Mouse (Mus musculus) v-Abl transformed pro-B cells (cell line): ENCODE data around the gene Abhd4.

ENCODE experiments used
- in situ Hi-C, 2 experiments: fragments of 400-800 bp; cut with MboI; formaldehyde crosslinking; loops; one replicate each; pipeline ENCODE4 v1.15.1; 2025; ENCODE audit not compliant: unreplicated experiment in 2 of 2

Gene Abhd4

DNA sequence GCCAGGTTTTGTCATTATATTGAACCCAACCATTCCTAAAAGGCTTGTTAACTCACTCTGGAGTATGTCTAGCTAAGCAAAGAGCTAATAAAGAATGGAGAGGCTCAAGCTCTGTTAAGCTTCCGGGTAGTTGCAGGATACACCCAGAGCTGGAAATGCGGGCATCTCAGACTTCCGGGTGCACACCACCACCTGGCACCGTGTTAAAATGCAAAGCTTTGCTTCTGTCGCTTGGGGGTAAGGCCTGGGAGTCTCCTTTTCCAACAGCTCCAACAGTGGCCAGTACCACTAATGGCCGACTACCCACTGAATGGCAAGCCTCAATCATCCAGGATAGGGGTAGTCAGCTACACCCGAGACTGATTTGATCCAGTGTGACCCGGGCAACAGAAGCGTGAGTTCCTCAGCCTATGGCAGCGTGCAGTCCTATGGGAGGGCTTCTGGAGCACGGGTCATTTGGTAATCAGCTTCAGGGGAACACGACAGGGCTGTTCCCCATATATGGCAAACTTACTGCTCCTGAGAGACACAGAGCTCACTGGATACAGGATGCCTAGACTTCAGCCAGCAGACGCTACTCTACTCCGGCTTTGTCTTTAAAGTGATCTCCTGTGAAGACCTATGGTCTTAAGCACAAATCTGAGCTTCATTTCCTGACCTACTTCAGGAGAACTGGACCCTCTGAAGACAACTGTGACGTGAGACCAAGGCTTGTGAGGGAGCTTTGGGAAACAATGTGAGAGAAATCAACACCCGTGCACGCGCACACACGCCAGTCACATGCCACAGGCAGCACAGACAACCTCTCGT lies 19.6 kb upstream of the Abhd4 start:
- in situ Hi-C loops: loop anchor here (5.0 to 10.0 kb wide), 3 partner anchors 180 to 223 kb away; partner anchors contain the start of gene Slc7a7 (in 1 of the 2)

DNA sequence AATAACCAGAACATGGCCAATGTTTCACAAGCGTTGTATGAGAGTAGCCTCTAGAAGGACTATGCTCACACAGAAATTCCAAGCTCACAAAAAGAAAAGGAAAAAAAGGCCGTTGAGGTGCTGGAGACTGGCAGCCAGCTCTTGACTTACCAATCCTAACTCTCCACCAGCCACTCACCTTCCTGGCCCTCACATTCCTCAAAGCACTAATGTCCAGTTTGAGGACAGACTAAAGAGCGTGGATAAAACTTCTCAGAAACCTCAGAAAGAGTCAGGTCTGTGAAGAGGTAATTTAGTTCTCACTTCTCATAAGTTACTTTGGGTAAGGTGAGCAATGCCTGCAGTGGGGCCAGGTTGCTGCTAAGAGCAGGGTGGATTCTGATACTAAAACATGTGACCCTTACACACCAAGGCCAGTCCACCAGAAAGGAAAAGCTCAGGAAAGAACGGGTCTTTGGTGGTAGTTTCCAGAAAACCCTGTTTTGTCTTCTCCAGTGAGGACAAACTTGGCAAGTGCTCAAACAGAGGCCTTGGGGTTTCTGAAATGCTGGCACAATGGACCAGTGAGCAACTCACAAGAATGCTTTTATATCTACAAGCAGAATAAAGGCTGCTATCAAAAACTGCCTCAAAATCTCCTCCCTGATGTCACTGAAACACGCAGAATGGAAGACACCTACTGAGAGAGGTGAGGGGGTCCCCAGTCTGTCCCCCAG lies 18.0 kb upstream of the Abhd4 start:
- in situ Hi-C loops: loop anchor here in 1 of 2 experiments (5.0 to 10.0 kb wide), 2 partner anchors 179 to 221 kb away; partner anchors contain the start of gene Slc7a7

DNA sequence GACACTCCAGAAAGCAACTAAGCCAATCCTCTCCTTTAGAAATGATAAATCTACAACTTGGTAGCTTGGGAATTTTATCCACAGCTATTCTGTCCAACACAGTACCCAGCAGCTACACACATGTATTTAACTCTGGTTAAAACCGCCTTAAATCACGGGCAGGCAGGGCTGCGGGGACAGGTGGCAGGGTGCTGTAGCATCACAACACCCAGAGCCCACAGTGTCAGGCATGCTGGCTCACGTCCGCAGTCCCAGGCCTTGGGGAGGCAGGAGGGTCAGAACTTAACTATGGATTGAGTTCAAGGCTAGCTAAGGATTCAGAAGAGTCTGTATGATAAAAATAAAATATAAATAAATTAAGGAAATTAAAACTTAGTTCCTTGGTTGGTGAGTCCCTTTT lies 17.1 kb upstream of the Abhd4 start:
- in situ Hi-C loops: loop anchor here in 1 of 2 experiments (5.0 to 10.0 kb wide), 2 partner anchors 178 to 220 kb away; partner anchors contain the start of gene Slc7a7

DNA sequence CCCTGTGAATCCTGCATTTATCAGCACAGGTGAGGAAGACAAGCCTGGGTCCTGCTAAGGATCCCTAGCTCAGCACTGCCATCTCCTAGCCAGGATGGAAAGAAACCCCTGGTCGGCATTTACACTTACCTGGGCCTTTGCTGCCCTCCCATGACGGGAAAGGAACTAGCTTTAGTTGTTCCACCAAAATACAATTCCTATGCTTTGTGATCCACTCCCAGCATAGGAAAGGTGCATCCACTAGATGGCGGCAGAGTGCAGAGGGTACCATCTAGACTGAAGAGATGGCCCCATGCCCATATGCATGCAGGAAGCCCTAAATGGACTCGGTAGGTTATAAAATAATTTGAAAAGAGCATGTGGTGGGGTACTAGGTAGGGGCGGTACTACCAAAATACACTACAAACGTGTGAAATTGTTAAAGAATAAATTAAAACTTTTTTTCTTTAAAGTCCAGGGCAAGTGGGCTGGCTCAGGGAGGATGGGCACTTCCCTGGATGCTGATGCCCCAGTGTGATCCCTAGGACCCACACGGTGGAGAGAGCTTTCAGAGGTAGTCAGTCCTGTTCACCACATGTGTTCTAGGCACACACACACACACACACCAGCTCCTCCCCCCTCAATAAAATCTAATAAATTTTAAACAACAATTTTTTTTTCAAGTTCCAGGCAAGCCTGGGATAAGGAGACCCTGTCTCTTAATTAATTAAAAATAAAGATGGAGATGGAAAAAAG lies 14.8 kb upstream of the Abhd4 start:
- in situ Hi-C loops: loop anchor here in 1 of 2 experiments (5.0 to 10.0 kb wide), 2 partner anchors 176 to 218 kb away; partner anchors contain the start of gene Slc7a7

DNA sequence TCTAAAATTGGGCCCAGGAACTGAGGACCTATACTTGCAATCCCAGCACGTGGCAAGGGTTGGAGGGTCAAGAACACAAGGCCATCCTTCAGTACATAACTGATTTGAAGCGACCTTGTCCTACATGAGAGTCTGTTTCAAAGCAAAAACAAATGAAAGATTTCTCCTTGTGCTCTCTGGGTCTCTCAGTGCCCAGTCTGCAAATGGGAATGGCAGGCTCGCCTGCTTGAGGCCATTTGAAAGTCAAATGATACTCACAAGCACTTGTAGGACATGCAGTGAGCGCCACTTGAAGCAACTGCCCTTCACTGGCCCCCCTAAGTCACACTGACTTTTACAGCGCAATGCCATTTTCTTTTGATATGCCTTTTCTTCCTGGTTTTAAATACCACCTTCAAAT lies 13.4 kb upstream of the Abhd4 start:
- in situ Hi-C loops: loop anchor here in 1 of 2 experiments (10.0 kb wide), 1 partner anchor 124 kb away; the partner anchor contains the start of gene Oxa1l

DNA sequence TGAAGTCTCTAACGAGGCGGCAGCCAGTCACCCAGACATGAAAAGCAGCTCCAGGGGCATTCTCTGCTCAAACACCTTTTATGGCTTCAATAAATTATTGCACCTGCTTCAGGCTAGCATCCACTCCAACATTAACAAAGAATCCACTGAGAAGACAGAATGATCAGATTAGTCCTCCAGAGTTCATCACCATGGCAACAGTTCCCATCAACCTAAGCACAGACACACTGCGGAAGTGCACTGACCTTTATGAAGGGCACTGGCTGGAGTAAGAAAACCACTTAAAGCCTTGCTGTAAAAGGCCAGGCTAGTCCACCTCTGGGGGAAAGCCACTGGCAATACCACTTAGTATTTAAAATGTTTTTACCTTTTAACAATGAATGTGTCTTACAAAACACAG lies 9.8 kb upstream of the Abhd4 start:
- in situ Hi-C loops: loop anchor here in 1 of 2 experiments (10.0 kb wide), 1 partner anchor 121 kb away; the partner anchor contains the start of gene Oxa1l

DNA sequence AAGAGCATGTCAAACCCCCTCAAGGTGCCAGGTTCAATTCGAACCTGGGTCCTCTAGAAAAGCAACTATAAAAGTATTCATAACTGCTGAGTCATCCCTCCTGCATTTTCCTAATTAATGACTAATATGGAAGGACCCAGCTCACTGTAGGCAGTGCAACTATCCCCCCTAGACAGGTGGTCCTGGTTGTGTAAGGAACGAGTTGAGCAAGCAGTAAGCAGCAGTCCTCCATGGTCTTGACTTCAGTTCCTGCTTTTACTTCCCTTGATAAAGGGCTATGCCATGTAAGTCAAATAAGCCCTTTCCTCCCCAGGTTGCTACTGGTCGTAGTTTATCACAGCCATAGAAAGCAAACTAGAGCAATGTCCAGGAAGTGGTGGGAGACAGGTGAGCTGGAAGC lies 7.8 kb upstream of the Abhd4 start:
- in situ Hi-C loops: loop anchor here in 1 of 2 experiments (10.0 kb wide), 1 partner anchor 119 kb away; the partner anchor contains the start of gene Oxa1l

DNA sequence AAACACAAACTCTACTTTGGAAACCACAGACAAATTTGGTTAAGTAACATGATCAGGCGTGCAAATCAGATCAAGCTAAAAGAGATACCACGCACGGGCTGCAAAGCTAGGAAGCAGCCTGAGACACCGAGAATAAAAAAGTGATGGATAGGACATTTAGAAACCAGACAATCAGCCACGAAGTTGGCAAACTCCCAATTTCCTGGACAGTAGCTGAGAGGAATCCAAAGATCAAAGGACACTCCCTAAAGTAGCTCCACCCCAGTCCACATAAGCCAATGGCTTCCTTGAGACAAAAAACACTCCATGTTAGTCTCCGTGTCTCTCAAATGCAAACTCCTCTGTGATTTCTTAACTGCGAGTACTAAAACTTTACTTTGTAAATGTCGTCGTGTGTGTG lies 4.7 kb upstream of the Abhd4 start:
- in situ Hi-C loops: loop anchor here in 1 of 2 experiments (10.0 kb wide), 1 partner anchor 115 kb away; the partner anchor contains the start of gene Oxa1l

DNA sequence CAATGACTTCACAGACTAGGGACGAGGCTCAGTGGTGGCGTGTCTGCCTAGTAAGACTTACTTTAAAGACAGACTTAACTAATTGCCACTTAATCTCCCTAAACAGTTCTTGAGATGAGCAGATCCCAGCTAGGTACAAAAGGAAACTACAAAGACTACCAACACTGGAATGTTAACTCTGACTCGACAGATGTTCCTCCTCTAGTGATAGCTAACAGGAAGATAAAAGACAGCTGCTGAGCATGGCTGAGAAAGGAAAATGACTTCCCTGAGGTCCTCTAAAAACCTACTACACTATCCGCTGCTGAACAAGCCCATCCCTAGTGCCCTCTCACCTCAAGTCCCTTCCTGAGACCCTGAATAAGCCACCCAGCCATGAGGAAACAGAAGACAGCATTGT lies 3.9 kb upstream of the Abhd4 start:
- in situ Hi-C loops: no loop called here

DNA sequence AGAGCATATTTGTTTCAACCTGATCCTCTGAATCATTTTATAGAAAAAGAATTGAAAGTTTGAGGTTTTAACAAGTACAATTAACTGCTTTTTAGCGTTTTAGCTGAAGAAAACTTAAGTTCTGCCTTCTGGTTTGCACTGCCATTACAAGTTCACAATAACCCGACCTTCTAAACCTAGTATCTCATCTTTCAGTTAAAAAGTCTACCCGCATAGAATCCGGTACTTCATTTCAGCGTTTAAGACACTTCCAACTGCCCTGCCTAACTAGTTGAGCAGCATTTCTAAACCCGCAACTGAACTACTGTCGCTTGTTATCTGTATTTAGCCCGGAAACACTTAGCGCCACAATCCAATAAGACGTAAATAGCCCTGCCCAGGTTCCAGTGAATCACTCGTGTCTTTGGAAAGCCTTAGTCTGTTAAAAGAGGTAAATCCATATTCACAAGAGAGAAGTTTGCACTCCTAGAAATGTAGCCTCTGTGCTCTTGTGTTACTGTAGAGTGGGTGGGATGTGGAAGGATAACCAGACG lies 748 bp downstream of the Abhd4 start:
- in situ Hi-C loops: loop anchor here in 1 of 2 experiments (5.0 kb wide), 1 partner anchor 88 kb away; no protein-coding TSS in a partner anchor

DNA sequence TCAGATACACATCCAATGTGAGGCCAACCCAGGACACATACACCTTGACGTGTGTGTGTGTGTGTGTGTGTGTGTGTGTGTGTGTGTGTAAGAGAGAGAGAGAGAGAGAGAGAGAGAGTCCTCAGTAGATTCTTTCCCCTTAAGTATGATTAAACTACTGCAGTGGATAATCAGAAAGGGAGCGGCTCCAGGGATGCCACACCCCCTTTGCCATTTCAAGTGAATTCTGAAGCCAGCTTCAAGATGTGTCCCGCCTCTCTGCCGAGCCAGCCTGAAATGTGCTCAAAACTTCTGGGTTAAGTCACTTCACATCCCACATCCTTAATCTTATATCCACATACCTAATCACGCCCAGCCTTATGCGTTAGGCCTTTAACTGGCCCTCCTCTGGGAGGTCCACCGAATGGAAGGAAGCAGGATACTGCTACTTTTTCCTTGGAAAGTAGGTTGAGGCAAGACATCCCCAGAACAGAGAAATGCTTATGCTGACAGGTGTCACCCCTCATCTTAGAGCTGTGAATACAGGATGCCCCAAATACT lies 4.2 kb downstream of the Abhd4 start:
- in situ Hi-C loops: loop anchor here in 1 of 2 experiments (5.0 kb wide), 1 partner anchor 84 kb away; no protein-coding TSS in a partner anchor

DNA sequence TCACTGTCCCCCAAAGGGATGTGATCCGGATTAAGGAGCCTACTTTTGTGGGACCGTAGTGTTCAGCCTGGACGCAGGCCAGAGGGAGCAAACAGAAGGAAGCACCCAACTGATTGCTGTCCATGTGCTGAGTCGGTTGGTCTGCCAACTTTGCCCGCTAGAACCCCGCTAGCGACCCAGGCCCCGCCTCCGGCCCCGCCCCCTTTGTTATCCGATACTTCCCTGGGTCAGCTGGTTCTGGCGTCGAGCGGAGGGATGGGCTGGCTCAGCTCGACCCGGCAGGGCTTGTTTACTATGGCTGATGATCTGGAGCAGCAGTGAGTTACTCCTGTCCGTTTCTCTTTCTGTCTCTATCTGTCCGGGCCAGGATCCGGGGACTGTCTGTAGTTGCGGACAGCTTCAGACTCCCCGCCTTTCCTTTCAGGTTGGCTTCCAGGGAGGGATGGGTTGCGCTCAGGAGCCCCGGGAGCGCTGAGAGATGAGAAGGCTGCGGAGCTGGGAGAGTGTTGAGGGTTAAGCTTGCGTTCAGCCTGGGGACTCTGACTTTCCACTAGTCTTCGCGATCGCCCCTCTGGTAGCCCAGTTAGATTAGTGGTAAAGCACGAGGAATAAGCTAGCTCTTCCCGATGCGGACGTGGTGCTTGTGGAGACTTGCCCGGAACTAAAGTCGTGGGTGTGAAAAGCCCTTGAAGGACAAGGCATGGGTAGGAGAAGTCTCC lies 5.2 kb downstream of the Abhd4 start:
- in situ Hi-C loops: loop anchor here in 1 of 2 experiments (5.0 kb wide), 1 partner anchor 83 kb away; no protein-coding TSS in a partner anchor

DNA sequence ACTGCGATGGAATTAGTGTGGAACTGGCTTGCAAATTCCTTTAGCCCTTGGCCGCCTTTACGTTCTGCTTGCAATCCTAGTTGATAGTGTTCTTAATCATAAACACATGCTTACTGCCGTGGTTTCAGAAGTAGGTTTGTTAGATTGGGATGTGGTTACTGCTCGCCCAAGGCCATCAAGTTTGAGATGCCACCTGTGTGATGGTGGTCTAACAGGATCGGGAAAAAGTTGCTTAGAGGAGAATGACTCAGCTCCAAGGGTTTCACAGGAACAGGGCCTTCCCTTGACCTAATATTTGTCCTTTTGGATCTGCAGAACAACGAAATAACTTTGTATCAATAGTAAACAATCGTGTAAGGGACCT lies 5.7 kb downstream of the Abhd4 start:
- in situ Hi-C loops: loop anchor here in 1 of 2 experiments (5.0 kb wide), 1 partner anchor 83 kb away; no protein-coding TSS in a partner anchor

DNA sequence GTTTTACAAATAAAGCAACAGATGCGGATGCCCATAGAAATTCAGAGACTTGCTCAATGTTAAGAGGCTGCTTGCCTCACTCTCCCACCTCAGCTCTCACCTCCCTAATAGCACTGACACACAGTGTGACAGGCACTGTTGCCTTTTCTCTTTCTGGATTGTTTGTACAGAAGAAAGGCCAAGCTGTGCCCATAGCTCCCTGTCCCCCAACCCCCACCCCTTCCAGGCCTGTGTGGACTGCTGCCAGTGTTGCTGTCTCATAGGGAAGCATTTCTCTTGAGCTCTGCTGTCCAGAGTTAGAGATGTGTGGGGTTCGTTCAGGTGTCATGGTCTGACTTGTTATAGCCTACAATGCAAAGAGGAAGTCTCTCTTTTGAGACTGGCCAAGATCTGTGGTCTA lies 6.2 kb downstream of the Abhd4 start:
- in situ Hi-C loops: no loop called here

DNA sequence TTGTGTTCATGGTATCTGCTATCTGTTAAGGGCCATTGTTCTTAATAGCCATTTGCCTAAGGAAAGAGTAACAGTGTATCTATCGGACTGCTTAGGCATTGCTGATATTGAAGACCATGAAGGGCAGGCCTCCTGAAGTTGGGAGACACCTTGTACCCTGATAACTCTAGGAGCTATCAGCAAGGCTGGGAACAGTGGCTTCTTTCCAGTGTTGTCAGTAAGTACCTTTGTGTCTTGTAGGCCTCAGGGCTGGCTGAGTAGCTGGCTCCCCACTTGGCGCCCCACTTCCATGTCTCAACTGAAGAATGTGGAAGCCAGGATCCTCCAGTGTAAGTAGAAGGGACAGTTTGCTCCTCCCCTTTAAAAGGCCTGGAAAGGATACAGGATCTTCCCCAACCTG lies 7.4 kb downstream of the Abhd4 start:
- in situ Hi-C loops: no loop called here

DNA sequence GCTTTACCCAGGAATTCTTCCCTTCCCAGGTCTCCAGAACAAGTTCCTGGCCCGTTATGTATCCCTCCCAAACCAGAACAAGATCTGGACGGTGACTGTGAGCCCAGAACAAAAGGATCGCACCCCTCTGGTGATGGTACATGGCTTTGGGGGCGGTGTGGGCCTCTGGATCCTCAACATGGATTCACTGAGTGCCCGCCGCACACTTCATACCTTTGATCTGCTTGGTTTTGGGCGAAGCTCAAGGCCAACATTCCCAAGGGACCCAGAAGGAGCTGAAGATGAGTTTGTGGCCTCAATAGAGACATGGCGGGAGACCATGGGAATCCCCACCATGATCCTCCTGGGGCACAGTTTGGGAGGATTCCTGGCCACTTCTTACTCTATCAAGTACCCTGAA lies 8.6 kb downstream of the Abhd4 start:
- in situ Hi-C loops: no loop called here

DNA sequence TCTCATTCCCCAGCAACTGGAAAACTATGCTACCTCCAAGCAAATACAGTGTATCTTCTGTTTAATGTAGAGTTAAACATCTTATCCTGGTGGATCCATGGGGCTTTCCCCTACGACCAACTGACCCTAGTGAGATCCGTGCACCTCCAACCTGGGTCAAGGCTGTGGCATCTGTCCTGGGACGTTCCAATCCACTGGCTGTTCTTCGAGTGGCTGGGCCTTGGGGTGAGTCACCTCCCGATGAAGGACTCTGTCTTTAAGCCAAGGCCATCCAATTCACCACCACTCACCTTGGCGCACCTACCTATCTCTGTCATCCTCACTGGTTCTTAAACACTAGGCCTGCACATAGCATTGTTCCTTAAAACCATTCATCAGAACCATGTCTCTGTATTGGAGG lies 9.1 kb downstream of the Abhd4 start:
- in situ Hi-C loops: no loop called here

DNA sequence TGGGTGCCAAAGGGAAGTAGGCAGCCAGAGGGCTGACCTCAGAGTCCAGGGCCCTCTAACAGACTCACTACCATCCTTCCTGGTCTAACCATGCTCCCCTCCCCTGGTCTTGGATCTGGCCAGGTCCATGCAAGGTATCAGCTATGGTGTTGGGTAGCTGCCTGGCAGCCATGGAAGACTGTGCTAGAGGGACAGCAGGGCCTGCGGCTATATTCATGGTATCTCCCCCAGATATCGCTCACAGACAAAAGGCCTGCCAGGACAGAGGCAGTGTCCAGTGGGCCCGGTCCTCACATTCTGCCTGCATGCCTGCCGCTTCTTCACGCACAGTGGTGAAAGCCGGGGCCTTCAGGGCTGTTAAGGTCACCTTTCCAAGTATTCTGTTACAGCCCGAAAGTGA lies 10.2 kb downstream of the Abhd4 start:
- in situ Hi-C loops: no loop called here

DNA sequence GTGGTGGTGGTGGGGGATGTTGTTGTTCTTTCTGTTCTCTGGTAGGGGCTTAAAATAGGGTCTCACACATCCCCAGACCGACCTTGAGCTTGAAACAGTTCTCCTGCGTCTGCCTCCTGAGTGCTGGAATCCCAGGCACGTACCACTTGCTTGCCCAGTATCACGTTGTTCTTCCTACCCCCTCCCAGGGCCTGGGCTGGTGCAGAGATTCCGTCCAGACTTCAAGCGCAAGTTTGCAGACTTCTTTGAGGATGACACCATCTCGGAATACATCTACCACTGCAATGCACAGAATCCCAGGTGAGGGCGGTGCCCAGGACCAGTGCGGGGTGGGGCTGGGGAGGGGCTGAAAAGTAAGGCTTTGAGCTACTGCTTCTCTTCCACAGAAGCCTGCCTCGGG lies 11.1 kb downstream of the Abhd4 start:
- in situ Hi-C loops: no loop called here
